Mouse (Mus musculus): ENCODE measurements around the gene Sirt2. TPM values are rescaled to one million over a fixed set of nuclear protein-coding genes. Genes with fewer than 3 reads are reported as not detected.

Sirt2 gene
- polyA plus RNA-seq, 1 experiment from 2014 or later, result 28.5 TPM

- no peak for ATAC-seq
- Histone ChIP-seq H3K9me3 (replicated peaks) (no peaks in the 10 kb centered on the region), H3K27ac (peak overlapping the region; percentile 80), H3K36me3 (peaks cover 15% of the 10 kb centered on the region; the same call in 1 of the 2 replicates), H3K4me1 (peaks cover 47% of the 10 kb centered on the region), H3K27me3 (replicated peaks) (no peaks in the 10 kb centered on the region), H3K9ac (0 out of 2 replicates have a peak overlapping the region, but pooled peaks have one; percentile 40), H3K4me3 (no peak overlapping the region), H3K4me2 (peak overlapping the region; percentile 48)
- WGBS (ENCODE audit: insufficient replicate concordance), result 47% methylated on average over 10 of the region's 10 CpGs
These were observed 35.6 kb downstream of the Sirt2 start for GRCm38 (mm10) chr7:28801901-28802670.

DNA sequence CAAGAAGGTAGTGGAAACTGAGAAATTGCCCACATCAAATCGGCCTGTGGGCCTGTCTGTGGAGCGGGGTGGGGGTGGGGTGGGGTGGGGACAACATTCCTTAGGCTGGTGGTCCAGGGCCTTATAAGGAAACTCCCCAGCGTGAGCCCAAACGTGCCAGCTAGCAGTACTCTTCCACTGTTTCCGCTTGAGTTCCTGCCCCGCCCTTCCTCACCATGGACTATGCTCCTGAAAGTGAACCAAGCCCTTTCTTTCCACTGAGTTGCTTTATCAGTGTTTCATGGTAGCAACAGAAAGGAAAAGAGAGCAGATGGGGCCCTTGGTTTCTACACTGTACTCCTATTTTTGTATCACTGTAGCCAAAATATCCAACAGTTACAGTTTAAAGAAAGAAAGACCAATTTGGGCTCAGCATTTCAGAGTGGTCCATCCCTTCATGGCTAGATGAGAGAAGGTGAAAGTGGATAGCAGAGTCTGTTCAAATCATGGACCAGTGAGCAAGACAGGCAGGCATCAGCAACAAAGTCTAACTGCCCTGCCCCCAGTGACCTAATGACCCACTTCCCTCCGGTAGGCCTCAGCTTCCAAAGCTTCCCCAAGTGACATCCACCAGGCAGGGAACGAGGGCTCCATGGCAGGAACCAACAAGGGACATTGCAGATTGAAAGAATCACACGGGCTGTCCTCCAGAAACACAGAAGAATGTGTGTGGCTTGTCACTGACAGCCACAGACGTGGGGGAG is 36.5 kb downstream of the Sirt2 start:
- Histone ChIP-seq H3K27ac (peak overlapping the region; percentile 80), H3K4me1 (peaks cover 48% of the 10 kb centered on the region), H3K36me3 (peaks cover 10% of the 10 kb centered on the region; the same call in 1 of the 2 replicates), H3K9ac (peak overlapping the region; percentile 40; the same call in 1 of the 2 replicates), H3K27me3 (replicated peaks) (no peaks in the 10 kb centered on the region), H3K4me2 (peak overlapping the region; percentile 48), H3K4me3 (no peak overlapping the region), H3K9me3 (replicated peaks) (no peaks in the 10 kb centered on the region)
- ATAC-seq, result peak; percentile 69
- WGBS (ENCODE audit: insufficient replicate concordance), result 15% methylated on average over 10 of the region's 10 CpGs

DNA sequence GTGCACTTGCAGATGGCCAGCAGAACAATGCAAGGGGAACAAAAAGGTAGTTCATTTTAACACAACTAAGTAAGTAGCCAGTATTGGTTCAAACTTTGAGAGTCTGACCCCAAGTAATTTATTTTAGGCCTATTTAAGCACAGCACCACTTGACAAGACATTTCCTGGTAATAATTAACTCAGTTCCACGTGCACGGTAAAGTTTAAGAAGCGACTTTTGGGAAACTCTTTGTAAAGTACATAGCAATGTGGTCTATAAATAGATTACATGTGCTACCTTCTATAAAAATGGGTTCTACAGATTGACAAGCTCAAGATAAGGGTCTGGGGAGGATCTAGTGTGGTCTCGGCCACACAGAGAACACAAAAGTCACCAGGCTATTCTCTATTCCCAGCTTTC is 37.2 kb downstream of the Sirt2 start:
- Histone ChIP-seq H3K36me3 (peaks cover 5% of the 10 kb centered on the region; the same call in 1 of the 2 replicates), H3K4me3 (no peak overlapping the region), H3K4me2 (no peak overlapping the region), H3K9me3 (replicated peaks) (no peaks in the 10 kb centered on the region), H3K27ac (peak overlapping the region; percentile 80), H3K4me1 (peaks cover 54% of the 10 kb centered on the region), H3K27me3 (replicated peaks) (no peaks in the 10 kb centered on the region), H3K9ac (no peak overlapping the region; the same call in 1 of the 2 replicates)
- ATAC-seq, result no peak
- WGBS (ENCODE audit: insufficient replicate concordance), result 38% methylated on average over 4 of the region's 4 CpGs

DNA sequence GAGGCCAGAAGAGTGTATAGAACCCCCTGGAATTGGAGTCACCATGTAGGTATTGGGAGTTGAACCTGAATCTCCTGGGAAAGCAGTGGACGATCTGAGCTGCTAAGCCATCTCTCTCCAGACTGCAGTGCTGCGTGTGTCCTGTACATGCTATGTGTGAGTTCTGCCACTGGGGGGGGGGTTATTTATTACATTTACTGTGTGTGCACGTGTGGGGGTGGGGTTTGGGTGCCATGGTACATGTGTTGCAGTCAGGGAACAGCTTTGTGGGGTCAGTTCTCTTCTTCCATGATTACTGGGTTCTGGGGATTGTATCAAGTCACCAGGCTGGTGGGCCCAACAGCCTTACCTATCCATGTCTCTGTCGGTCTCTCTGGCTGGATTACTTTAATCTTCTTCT is 40.3 kb downstream of the Sirt2 start:
- no peak for ATAC-seq
- no peak overlapping the region for H3K4me3 ChIP-seq
- no peak overlapping the region for H3K4me2 ChIP-seq
- WGBS (ENCODE audit: insufficient replicate concordance), result 68% methylated on average over 4 of the region's 4 CpGs
- H3K9me3 ChIP-seq (replicated peaks), result no peaks in the 10 kb centered on the region
- H3K36me3 ChIP-seq, result peaks cover 2% of the 10 kb centered on the region
- H3K27me3 ChIP-seq (replicated peaks), result no peaks in the 10 kb centered on the region
- H3K4me1 ChIP-seq, result peaks cover 47% of the 10 kb centered on the region
- H3K27ac ChIP-seq, result no peak overlapping the region; the same call in 1 of the 2 replicates
- H3K9ac ChIP-seq, result no peak overlapping the region

- Histone ChIP-seq H3K9me3 (replicated peaks) (no peaks in the 10 kb centered on the region), H3K9ac (peak overlapping the region; percentile 97), H3K4me3 (peak overlapping the region; percentile 93), H3K4me1 (peaks cover 47% of the 10 kb centered on the region), H3K4me2 (peak overlapping the region; percentile 94), H3K27ac (peak overlapping the region; percentile 99), H3K36me3 (peaks cover 10% of the 10 kb centered on the region), H3K27me3 (replicated peaks) (no peaks in the 10 kb centered on the region)
- no peak for ATAC-seq
- 53% methylated on average over 8 of the region's 8 CpGs for WGBS (ENCODE audit: insufficient replicate concordance)
These were observed 41.2 kb downstream of the Sirt2 start for GRCm38 (mm10) chr7:28807641-28808220.

GRCm38 (mm10) chr7:28808221-28808941 is 41.8 kb downstream of the Sirt2 start, which contains the start of gene Hnrnpl:
Gene Hnrnpl (plus strand): TSS chr7:28808541.
- peak within 1 kb of the TSS; percentile 99 for H3K27ac ChIP-seq
- no peaks in the 10 kb centered on the region for H3K9me3 ChIP-seq (replicated peaks)
- peak within 1 kb of the TSS; percentile 94 for H3K4me2 ChIP-seq
- no peaks in the 10 kb centered on the region for H3K27me3 ChIP-seq (replicated peaks)
- peaks cover 17% of the 10 kb centered on the region for H3K36me3 ChIP-seq
- peak within 1 kb of the TSS; percentile 97 for H3K9ac ChIP-seq
- no peak for ATAC-seq
- H3K4me1 ChIP-seq, result peaks cover 47% of the 10 kb centered on the region
- 3% methylated on average over 35 of the region's 35 CpGs for WGBS (ENCODE audit: insufficient replicate concordance)
- peak within 1 kb of the TSS; percentile 93 for H3K4me3 ChIP-seq

- peaks cover 47% of the 10 kb centered on the region for H3K4me1 ChIP-seq
- no peaks in the 10 kb centered on the region for H3K27me3 ChIP-seq (replicated peaks)
- peak overlapping the region; percentile 94 for H3K4me2 ChIP-seq
These were observed 42.4 kb downstream of the Sirt2 start for GRCm38 (mm10) chr7:28808957-28809393.

DNA sequence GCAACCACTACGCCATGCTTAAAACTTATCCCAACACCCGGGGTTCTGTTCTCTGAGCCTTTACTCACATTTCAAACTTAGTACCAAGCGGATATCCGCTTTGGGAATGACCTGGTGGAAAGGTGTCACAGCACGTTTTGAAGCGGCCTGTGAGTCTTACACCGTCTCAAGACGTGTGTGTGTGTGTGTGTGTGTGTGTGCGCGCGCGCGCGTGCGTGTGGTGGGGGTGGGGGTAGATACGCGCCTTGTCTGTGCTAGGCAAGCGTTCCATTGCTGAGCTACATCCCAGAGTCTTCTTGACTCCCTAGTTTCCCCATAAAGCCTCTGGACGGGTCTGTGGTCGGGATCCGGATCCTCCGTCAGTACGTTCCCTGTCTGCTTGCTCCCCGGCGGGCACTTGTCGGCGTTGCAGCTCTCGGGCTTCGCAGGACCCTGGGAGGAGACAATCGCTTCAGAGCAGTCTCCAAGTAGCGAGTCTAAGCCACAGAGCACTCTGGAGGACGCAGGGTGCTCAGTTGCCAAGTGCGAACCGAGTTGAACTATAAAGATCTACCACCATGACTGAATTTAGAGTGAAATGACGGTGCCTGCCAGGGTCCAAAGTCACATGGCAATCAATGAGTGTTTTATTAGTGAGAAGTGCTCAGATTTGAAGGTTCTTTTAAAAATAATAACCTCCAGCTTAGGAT is 43.0 kb downstream of the Sirt2 start:
- peak overlapping the region; percentile 94 for H3K4me2 ChIP-seq
- no peaks in the 10 kb centered on the region for H3K9me3 ChIP-seq (replicated peaks)
- peaks cover 48% of the 10 kb centered on the region for H3K4me1 ChIP-seq
- H3K36me3 ChIP-seq, result peaks cover 29% of the 10 kb centered on the region
- peak overlapping the region; percentile 97 for H3K9ac ChIP-seq
- peak; percentile 38 for ATAC-seq
- H3K27me3 ChIP-seq (replicated peaks), result no peaks in the 10 kb centered on the region
- WGBS (ENCODE audit: insufficient replicate concordance), result 1% methylated on average over 35 of the region's 35 CpGs
- peak overlapping the region; percentile 99 for H3K27ac ChIP-seq
- H3K4me3 ChIP-seq, result peak overlapping the region; percentile 93

More at GRCm38 (mm10) chr7:28808957-28809393, 42.4 kb downstream of the Sirt2 start:
- no peaks in the 10 kb centered on the region for H3K9me3 ChIP-seq (replicated peaks)
- under 1% methylated on average over 28 of the region's 32 CpGs for WGBS (ENCODE audit: insufficient replicate concordance)
- peak overlapping the region; percentile 97 for H3K9ac ChIP-seq
- ATAC-seq, result peak; percentile 64
- H3K36me3 ChIP-seq, result peaks cover 23% of the 10 kb centered on the region
- peak overlapping the region; percentile 99 for H3K27ac ChIP-seq
- H3K4me3 ChIP-seq, result peak overlapping the region; percentile 93

DNA sequence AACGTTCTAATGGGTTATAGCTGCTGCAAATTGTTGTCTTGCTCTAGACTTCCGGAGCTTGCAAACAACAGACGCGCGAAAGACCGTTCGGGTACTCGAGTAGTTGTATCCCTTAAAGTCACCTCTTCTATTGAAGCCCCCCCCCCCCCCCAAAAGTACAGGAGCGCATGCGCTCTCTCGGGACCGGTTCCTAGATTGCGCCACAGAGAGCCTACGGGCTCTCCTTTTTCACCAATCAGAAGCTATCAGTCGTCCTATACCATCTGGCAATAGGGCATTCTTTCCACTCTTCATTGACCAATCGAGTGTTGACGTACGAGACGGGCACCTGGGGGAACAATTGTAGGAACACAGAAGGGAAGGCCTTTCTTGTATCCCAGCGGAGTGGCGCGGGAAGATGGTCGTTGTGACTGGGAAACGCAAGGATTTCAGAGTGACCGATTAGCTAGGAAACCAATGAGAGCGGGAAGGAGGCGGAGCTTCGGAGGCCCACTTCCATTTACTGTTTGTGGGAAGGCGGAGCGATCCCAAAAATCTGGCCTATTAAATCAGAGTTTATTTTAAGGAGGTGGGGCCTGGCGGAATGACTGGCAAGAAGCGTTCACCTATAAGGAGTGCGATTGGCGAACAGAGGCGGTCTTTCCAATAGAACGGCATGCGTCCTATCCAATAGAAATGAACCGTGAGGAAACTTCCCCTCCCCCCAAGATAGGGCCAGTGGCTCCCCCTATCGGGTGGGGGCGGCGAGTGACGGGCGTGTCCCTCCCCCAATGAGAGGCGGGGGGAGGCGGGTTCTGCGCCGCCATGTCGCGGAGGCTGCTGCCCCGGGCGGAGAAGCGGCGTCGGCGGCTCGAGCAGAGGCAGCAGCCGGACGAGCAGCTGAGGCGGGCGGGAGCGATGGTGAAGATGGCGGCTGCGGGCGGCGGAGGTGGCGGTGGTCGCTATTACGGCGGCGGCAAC is 43.9 kb downstream of the Sirt2 start:
- Histone ChIP-seq H3K4me1 (peaks cover 52% of the 10 kb centered on the region), H3K4me2 (peak overlapping the region; percentile 94), H3K36me3 (peaks cover 37% of the 10 kb centered on the region), H3K9me3 (replicated peaks) (no peaks in the 10 kb centered on the region), H3K9ac (peak overlapping the region; percentile 97), H3K4me3 (peak overlapping the region; percentile 93), H3K27me3 (replicated peaks) (no peaks in the 10 kb centered on the region), H3K27ac (peak overlapping the region; percentile 99)
- WGBS (ENCODE audit: insufficient replicate concordance), result under 1% methylated on average over 64 of the region's 70 CpGs
- peak; percentile 88 for ATAC-seq

DNA sequence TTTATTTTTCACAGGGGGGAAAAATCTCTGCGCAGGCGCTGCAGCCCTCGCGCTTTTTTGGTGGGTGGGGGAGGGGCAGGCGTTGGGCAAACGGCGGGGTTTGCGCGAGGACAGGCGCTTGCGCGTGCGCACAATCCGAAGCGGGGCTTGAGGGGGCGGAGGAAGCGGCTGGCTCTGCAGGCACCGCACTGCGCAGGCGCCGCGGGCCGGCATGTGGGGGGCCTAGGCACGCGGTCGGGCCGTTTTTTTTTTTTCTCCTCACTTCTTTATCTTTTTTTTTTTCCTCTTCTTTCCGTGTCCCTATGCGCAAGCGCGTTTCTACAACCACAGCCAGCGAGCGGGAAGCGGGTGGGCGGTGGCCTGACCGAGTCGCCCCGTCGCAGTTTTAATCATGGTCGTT is 44.7 kb downstream of the Sirt2 start:
- no peaks in the 10 kb centered on the region for H3K27me3 ChIP-seq (replicated peaks)
- peak; percentile 48 for ATAC-seq
- H3K4me2 ChIP-seq, result peak overlapping the region; percentile 93
- H3K4me1 ChIP-seq, result peaks cover 61% of the 10 kb centered on the region
- WGBS (ENCODE audit: insufficient replicate concordance), result 1% methylated on average over 40 of the region's 40 CpGs
- H3K4me3 ChIP-seq, result peak overlapping the region; percentile 93
- H3K27ac ChIP-seq, result peak overlapping the region; percentile 97
- H3K36me3 ChIP-seq, result peaks cover 45% of the 10 kb centered on the region
- no peaks in the 10 kb centered on the region for H3K9me3 ChIP-seq (replicated peaks)
- peak overlapping the region; percentile 94 for H3K9ac ChIP-seq

Data from liver, embryonic 12.5 days (tissue).